Comparison of ENCODE assay signal across 24 mouse cellular contexts in the genomic region with DNA sequence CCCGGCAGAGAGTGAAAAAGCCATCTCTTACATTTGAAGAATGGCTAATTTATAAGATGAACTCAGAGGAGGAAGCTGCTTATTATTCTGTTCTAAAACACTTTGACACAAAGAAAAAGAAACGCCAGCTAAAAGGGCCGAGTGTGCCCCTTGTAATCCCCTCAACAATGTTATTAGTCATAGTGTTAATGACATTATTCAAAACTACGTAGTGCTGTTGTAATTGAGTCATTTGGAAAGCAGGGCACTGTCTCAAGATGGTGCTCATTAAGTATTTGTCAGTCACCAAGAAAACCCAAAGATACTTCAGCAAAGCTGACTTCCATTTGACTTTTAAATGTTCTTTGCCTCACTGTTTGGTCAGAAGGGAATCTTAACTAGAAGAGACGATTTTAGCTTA.
"Had no signal": no experiment of that assay in that cellular context is flagged by ENCODE, and none has a peak within 500 bp of the region (broad histone marks: within the 10 kb centered on the region; RNA-seq: fewer than 3 reads in every experiment).

No protein-coding gene starts in this region.

- H3K4me2 ChIP-seq: limb, embryonic 13.5 days; liver, embryonic 12.5 days; liver, embryonic 15.5 days; lung, embryonic 15.5 days; neural tube, embryonic 12.5 days; neural tube, embryonic 15.5 days had no signal

- H3K27me3 ChIP-seq: limb, embryonic 13.5 days; liver, embryonic 12.5 days; liver, embryonic 15.5 days; lung, embryonic 15.5 days; megakaryocyte, embryonic 14.5 days; neural tube, embryonic 12.5 days; neural tube, embryonic 15.5 days had no signal

- H3K9me3 ChIP-seq: limb, embryonic 10.5 days; limb, embryonic 13.5 days; liver, embryonic 12.5 days; liver, embryonic 15.5 days; lung, embryonic 15.5 days; neural tube, embryonic 12.5 days; neural tube, embryonic 15.5 days had no signal

- H3K4me3 ChIP-seq: layer of hippocampus, adult 2 months; limb, embryonic 10.5 days; limb, embryonic 13.5 days; liver, embryonic 12.5 days; liver, embryonic 15.5 days; lung, embryonic 15.5 days; megakaryocyte, embryonic 14.5 days; neural tube, embryonic 12.5 days; neural tube, embryonic 15.5 days had no signal

- DNase-seq: kidney, adult 2 months; kidney, postnatal 25 days; layer of hippocampus, adult 9-11 months; liver; lung, adult 18-20 months; lung, postnatal 10 days; lung, postnatal 36 days; right cerebral cortex, adult 18-20 months; right cerebral cortex, postnatal 14 days; right cerebral cortex, postnatal 4 days; thymus, adult 2 months; thymus, postnatal 14 days; thymus, postnatal 4 days had no signal

- ATAC-seq: liver, embryonic 12.5 days had no signal

- H3K4me1 ChIP-seq: limb, embryonic 10.5 days; limb, embryonic 13.5 days; liver, embryonic 12.5 days; liver, embryonic 15.5 days; lung, embryonic 15.5 days; megakaryocyte, embryonic 14.5 days had no signal

- H3K9ac ChIP-seq: limb, embryonic 13.5 days; liver, embryonic 12.5 days; liver, embryonic 15.5 days; lung, embryonic 15.5 days; neural tube, embryonic 12.5 days; neural tube, embryonic 15.5 days had no signal

- H3K36me3 ChIP-seq: limb, embryonic 10.5 days; limb, embryonic 13.5 days; liver, embryonic 12.5 days; liver, embryonic 15.5 days; lung, embryonic 15.5 days; neural tube, embryonic 12.5 days; neural tube, embryonic 15.5 days had no signal

- H3K27ac ChIP-seq: kidney, postnatal 0 days; layer of hippocampus, adult 2 months; limb, embryonic 10.5 days; limb, embryonic 13.5 days; liver, embryonic 12.5 days; liver, embryonic 15.5 days; lung, embryonic 15.5 days; neural tube, embryonic 12.5 days; neural tube, embryonic 15.5 days; stomach, postnatal 0 days had no signal
